Mouse (Mus musculus) megakaryocyte, embryonic 14.5 days (primary cell): Measurements from ENCODE around the gene Pom121l2.

Source experiments
- FLI1 ChIP-seq: IDR thresholded peaks from 2 replicates; pipeline ENCODE4 v1.6.1; 2012; ENCODE audit warnings: low read length, inconsistent platforms, mixed read lengths
- GATA1 ChIP-seq: IDR thresholded peaks from 3 replicates; pipeline ENCODE4 v1.6.1; 2012; ENCODE audit warnings: mixed read lengths, low read length, inconsistent platforms, borderline replicate concordance

DNA sequence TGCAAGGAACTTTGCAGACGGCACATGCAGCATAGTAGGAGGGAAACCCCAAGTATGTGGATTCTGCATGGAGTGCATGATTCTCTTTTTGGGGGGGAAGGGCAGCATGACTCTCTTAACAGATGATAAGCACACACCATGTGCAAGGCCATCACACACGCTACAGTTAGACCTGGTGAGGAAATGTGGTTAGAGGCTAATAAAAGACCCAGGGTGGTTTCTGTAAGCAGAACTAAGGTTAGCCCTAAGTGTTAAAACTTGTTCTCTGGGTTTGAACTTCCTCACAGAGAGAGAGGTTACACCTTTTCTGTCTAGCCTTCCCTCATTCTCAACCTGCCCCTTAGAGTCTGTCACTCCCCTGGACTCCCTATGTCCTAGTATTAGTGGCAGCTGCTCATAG, 20.4 kb downstream of the Pom121l2 start:
- TF ChIP-seq GATA1 (no peak), FLI1 (no peak)
